Mouse (Mus musculus) lung, embryonic 16.5 days (tissue): ENCODE measurements around the gene Wdr75. TPM values are rescaled to one million over a fixed set of nuclear protein-coding genes. Genes with fewer than 3 reads are reported as not detected.

ENCODE experiments used
- ATAC-seq: fragments of 200-750 bp; cut with Nextera tagmentation; 2 replicates; pipeline ENCODE4 v1.8.0; 2017; ENCODE audit warnings: low read depth, mild to moderate bottlenecking, moderate library complexity
- H3K27ac ChIP-seq: fragments of 300-500 bp; sonication (generic); 2 replicates; pipeline ENCODE4 v1.5.1; 2014; ENCODE audit warnings: mild to moderate bottlenecking, control low read depth, low read length
- H3K27me3 ChIP-seq: fragments of 300-500 bp; sonication (generic); 2 replicates; pipeline ENCODE4 v1.6.1; 2014; ENCODE audit warnings: low read depth, low read length, mixed read lengths; ENCODE audit not compliant: control insufficient read depth, insufficient read depth
- H3K36me3 ChIP-seq: fragments of 300-500 bp; sonication (generic); 2 replicates; pipeline ENCODE4 v1.6.1; 2014; ENCODE audit warnings: low read length; ENCODE audit not compliant: control insufficient read depth, insufficient read depth
- H3K4me1 ChIP-seq: fragments of 300-500 bp; sonication (generic); replicated peaks from 2 replicates; pipeline ENCODE4 v1.6.1; 2014; ENCODE audit warnings: low read length, mixed read lengths; ENCODE audit not compliant: control insufficient read depth, insufficient read depth
- H3K4me2 ChIP-seq: fragments of 300-500 bp; sonication (generic); 2 replicates; pipeline ENCODE4 v1.6.1; 2014; ENCODE audit warnings: low read depth, low read length, control low read depth
- H3K4me3 ChIP-seq: fragments of 300-500 bp; sonication (generic); 2 replicates; pipeline ENCODE4 v1.5.1; 2014; ENCODE audit warnings: mild to moderate bottlenecking, low read length, control low read depth
- H3K9ac ChIP-seq: fragments of 300-500 bp; sonication (generic); 2 replicates; pipeline ENCODE4 v1.6.1; 2014; ENCODE audit warnings: low read length, control low read depth
- H3K9me3 ChIP-seq: fragments of 300-500 bp; sonication (generic); 2 replicates; pipeline ENCODE4 v1.6.1; 2016; ENCODE audit warnings: low read length; ENCODE audit not compliant: control insufficient read depth
- WGBS: fragments of 180-500 bp; shearing (Covaris S2); extraction: QIAGEN DNeasy Blood & Tissue Kit; methylation state at CpG from one replicate; pipeline ENCODE4 v1.1.7; 2014; 5-methylcytosine and 5-hydroxymethylcytosine counted together
- polyA plus RNA-seq: library from polyadenylated mRNA; unstranded; fragments of >200 nt; fragmentation: Nextera tagmentation; extraction: Ambion mirVana; gene quantifications from 2 replicates; pipeline ENCODE4 v1.2.1, GENCODE M21; 2015

Wdr75 gene
- polyA plus RNA-seq, 1 experiment from 2014 or later = 58.4 TPM

GRCm38 (mm10) chr1:45863641-45864040, 68.7 kb downstream of the Wdr75 start:
- H3K9ac ChIP-seq = no peak overlapping the region
- no peak overlapping the region for H3K27ac ChIP-seq
- peaks cover 8% of the 10 kb centered on the region for H3K27me3 ChIP-seq
- H3K4me3 ChIP-seq = no peak overlapping the region
- ATAC-seq = no peak
- 87% methylated on average over 3 of the region's 3 CpGs for WGBS
- no peaks in the 10 kb centered on the region; the same call in 1 of the 2 replicates for H3K9me3 ChIP-seq
- no peaks in the 10 kb centered on the region for H3K36me3 ChIP-seq
- H3K4me2 ChIP-seq = no peak overlapping the region
- peaks cover 34% of the 10 kb centered on the region for H3K4me1 ChIP-seq

GRCm38 (mm10) chr1:45864564-45865014, 69.6 kb downstream of the Wdr75 start:
- Histone ChIP-seq H3K4me1 (peaks cover 37% of the 10 kb centered on the region), H3K4me3 (no peak overlapping the region), H3K9me3 (no peaks in the 10 kb centered on the region; the same call in 1 of the 2 replicates), H3K36me3 (no peaks in the 10 kb centered on the region), H3K27me3 (peaks cover 13% of the 10 kb centered on the region), H3K9ac (no peak overlapping the region), H3K27ac (peak overlapping the region; percentile 9; the same call in 1 of the 2 replicates), H3K4me2 (no peak overlapping the region)
- peak; percentile 60 for ATAC-seq
- 28% methylated on average over 4 of the region's 4 CpGs for WGBS

GRCm38 (mm10) chr1:45865316-45865715, 70.3 kb downstream of the Wdr75 start:
- no peak for ATAC-seq
- 32% methylated on average over 1 of the region's 1 CpGs for WGBS

GRCm38 (mm10) chr1:45865727-45866126, 70.8 kb downstream of the Wdr75 start:
- WGBS = 46% methylated on average over 5 of the region's 5 CpGs
- Histone ChIP-seq H3K4me1 (peaks cover 30% of the 10 kb centered on the region), H3K36me3 (no peaks in the 10 kb centered on the region), H3K9ac (no peak overlapping the region), H3K27ac (no peak overlapping the region; the same call in 1 of the 2 replicates), H3K4me3 (no peak overlapping the region), H3K9me3 (no peaks in the 10 kb centered on the region; the same call in 1 of the 2 replicates), H3K4me2 (no peak overlapping the region), H3K27me3 (peaks cover 15% of the 10 kb centered on the region)
- no peak for ATAC-seq

More at GRCm38 (mm10) chr1:45865316-45865715, 70.3 kb downstream of the Wdr75 start:
- Histone ChIP-seq H3K27me3 (peaks cover 13% of the 10 kb centered on the region), H3K9ac (no peak overlapping the region), H3K9me3 (no peaks in the 10 kb centered on the region; the same call in 1 of the 2 replicates), H3K4me1 (peaks cover 30% of the 10 kb centered on the region), H3K4me3 (no peak overlapping the region), H3K36me3 (no peaks in the 10 kb centered on the region), H3K4me2 (no peak overlapping the region), H3K27ac (0 out of 2 replicates have a peak overlapping the region, but pooled peaks have one; percentile 20)

- 34% methylated on average over 3 of the region's 3 CpGs for WGBS
Measured at GRCm38 (mm10) chr1:45866288-45867018, 71.5 kb downstream of the Wdr75 start.

GRCm38 (mm10) chr1:45868050-45868449, 73.1 kb downstream of the Wdr75 start:
- Histone ChIP-seq H3K9ac (no peak overlapping the region), H3K9me3 (no peaks in the 10 kb centered on the region; the same call in 1 of the 2 replicates), H3K4me3 (no peak overlapping the region), H3K4me2 (no peak overlapping the region), H3K27ac (no peak overlapping the region), H3K4me1 (peaks cover 30% of the 10 kb centered on the region), H3K27me3 (peaks cover 19% of the 10 kb centered on the region), H3K36me3 (no peaks in the 10 kb centered on the region)
- peak; percentile 19; the same call in 1 of the 2 replicates for ATAC-seq
- 32% methylated on average over 1 of the region's 1 CpGs for WGBS

More at GRCm38 (mm10) chr1:45866288-45867018, 71.5 kb downstream of the Wdr75 start:
- H3K9ac ChIP-seq = no peak overlapping the region
- no peaks in the 10 kb centered on the region; the same call in 1 of the 2 replicates for H3K9me3 ChIP-seq
- H3K4me1 ChIP-seq = peaks cover 30% of the 10 kb centered on the region
- no peak overlapping the region for H3K4me3 ChIP-seq
- peaks cover 19% of the 10 kb centered on the region for H3K27me3 ChIP-seq
- H3K4me2 ChIP-seq = no peak overlapping the region
- peak; percentile 34; the same call in 1 of the 2 replicates for ATAC-seq
- H3K36me3 ChIP-seq = no peaks in the 10 kb centered on the region
- no peak overlapping the region for H3K27ac ChIP-seq

- no peak overlapping the region for H3K4me2 ChIP-seq
- H3K4me3 ChIP-seq = no peak overlapping the region
- H3K36me3 ChIP-seq = no peaks in the 10 kb centered on the region
- H3K9ac ChIP-seq = no peak overlapping the region
- peaks cover 18% of the 10 kb centered on the region for H3K27me3 ChIP-seq
- ATAC-seq = no peak
- H3K4me1 ChIP-seq = peaks cover 30% of the 10 kb centered on the region
- H3K9me3 ChIP-seq = no peaks in the 10 kb centered on the region
- WGBS = 55% methylated on average over 3 of the region's 3 CpGs
- peak overlapping the region; percentile 36; the same call in 1 of the 2 replicates for H3K27ac ChIP-seq
Measured at GRCm38 (mm10) chr1:45868479-45869137, 73.6 kb downstream of the Wdr75 start.
